Comparison of ENCODE assay signal across 8 mouse cellular contexts in genomic region chr17:80982412-80982787, GRCm38 (mm10). TPM values are rescaled to one million over a fixed set of nuclear protein-coding genes. Genes with fewer than 3 reads are reported as not detected.
DNase-seq lines count a peak whose midpoint lies in the region; ATAC-seq and TF ChIP-seq lines count a peak whose summit lies in the region.

No protein-coding gene starts in this region.

- peak; percentile 97 for TF ChIP-seq CTCF in cortical plate, adult 2 months (IDR thresholded peaks at IDR 0.05; ENCODE audit: extremely low read depth, insufficient read depth, low read length)

- no peak for TF ChIP-seq POLR2A in cortical plate, adult 2 months (IDR thresholded peaks at IDR 0.05; ENCODE audit: extremely low read depth, insufficient read depth, low read length)

- no peaks in the 10 kb centered on the region for H3K9me3 ChIP-seq in liver, embryonic 12.5 days (replicated peaks)
- no peaks in the 10 kb centered on the region for H3K9me3 ChIP-seq in intestine, embryonic 14.5 days (ENCODE audit: control insufficient read depth, low read length)

- no peak overlapping the region for H3K27ac ChIP-seq in liver, embryonic 12.5 days
- H3K27ac ChIP-seq in cortical plate, adult 2 months (ENCODE audit: insufficient read depth, low read length) = peak overlapping the region; percentile 20; the same call in 1 of the 2 replicates
- 0 out of 2 replicates have a peak overlapping the region, but pooled peaks have one; percentile 9 for H3K27ac ChIP-seq in intestine, embryonic 14.5 days (ENCODE audit: low read depth)

- no peak for ATAC-seq in liver, embryonic 12.5 days
- no peak; the same call in 1 of the 2 replicates for ATAC-seq in intestine, embryonic 14.5 days (replicated peaks; ENCODE audit: low FRiP score, low TSS enrichment, low read depth)
- ATAC-seq in megakaryocyte-erythroid progenitor cell, adult 5-6 weeks (replicated peaks; ENCODE audit: low FRiP score, low TSS enrichment, poor library complexity, severe bottlenecking) = peak; percentile 94; the same call in 1 of the 2 replicates

- H3K9ac ChIP-seq in liver, embryonic 12.5 days = no peak overlapping the region
- H3K9ac ChIP-seq in intestine, embryonic 14.5 days (ENCODE audit: low read length) = no peak overlapping the region

- H3K27me3 ChIP-seq in liver, embryonic 12.5 days (replicated peaks) = no peaks in the 10 kb centered on the region
- no peaks in the 10 kb centered on the region for H3K27me3 ChIP-seq in intestine, embryonic 14.5 days (replicated peaks; ENCODE audit: control insufficient read depth, insufficient read depth, low read length)

- H3K4me1 ChIP-seq in liver, embryonic 12.5 days = no peaks in the 10 kb centered on the region
- H3K4me1 ChIP-seq in cortical plate, adult 2 months (ENCODE audit: control insufficient read depth, insufficient read depth, low read length) = peaks cover 2% of the 10 kb centered on the region
- H3K4me1 ChIP-seq in intestine, embryonic 14.5 days (replicated peaks; ENCODE audit: control insufficient read depth, insufficient read depth, low read length) = peaks cover 15% of the 10 kb centered on the region

- 22% methylated on average over 8 of the region's 8 CpGs for WGBS in liver, embryonic 12.5 days (ENCODE audit: insufficient replicate concordance)
- WGBS in intestine, embryonic 14.5 days = 12% methylated on average over 8 of the region's 8 CpGs

- H3K4me3 ChIP-seq in liver, embryonic 12.5 days = no peak overlapping the region
- H3K4me3 ChIP-seq in cortical plate, adult 2 months (ENCODE audit: insufficient read depth, low read length) = no peak overlapping the region
- H3K4me3 ChIP-seq in intestine, embryonic 14.5 days (ENCODE audit: low read depth, low read length) = no peak overlapping the region

- H3K4me2 ChIP-seq in liver, embryonic 12.5 days = no peak overlapping the region
- H3K4me2 ChIP-seq in intestine, embryonic 14.5 days (ENCODE audit: low read length) = no peak overlapping the region

- intact Hi-C loops in gastrocnemius, postnatal 14 days (cut with DNase I; ENCODE audit: low total_unique reads) = loop anchor here (5.0 to 10.0 kb wide), 2 partner anchors 298 to 360 kb away; no protein-coding TSS in a partner anchor

- no peaks in the 10 kb centered on the region for H3K36me3 ChIP-seq in liver, embryonic 12.5 days
- no peaks in the 10 kb centered on the region for H3K36me3 ChIP-seq in intestine, embryonic 14.5 days (ENCODE audit: control insufficient read depth, insufficient read depth, low read length)

- peak; percentile 51 for DNase-seq in liver
- DNase-seq in gastrocnemius, postnatal 14 days = peak; percentile 49
- peak; percentile 90 for DNase-seq in intestine, embryonic 14.5 days (ENCODE audit: low spot score)
- DNase-seq in left cerebral cortex, adult 8-10 months (ENCODE audit: low spot score in 2 of 2) = peak; percentile 70 to 89
- DNase-seq in right cerebral cortex, postnatal 25 days = peak; percentile 84

RNA-seq across cellular contexts. Expression of gene Tmem178, which starts 38.0 kb away (rescaled TPM):
- polyA plus RNA-seq in liver, embryonic 12.5 days (2016; fragmentation: Nextera tagmentation; extraction: Ambion mirVana) = 0.82 and 0.84 TPM in 2 replicates
- polyA plus RNA-seq in cortical plate, adult 2 months (2012; rRNA removed) = 100 and 104 TPM in 2 replicates
- under 1 TPM; 0.72 to 1.00 TPM for total RNA-seq in gastrocnemius, postnatal 14 days (2021)
- polyA plus RNA-seq in intestine, embryonic 14.5 days (2014; fragmentation: Nextera tagmentation; extraction: Ambion mirVana) = 3.9 and 4.1 TPM in 2 replicates
- total RNA-seq in left cerebral cortex, adult 8-10 months (2022) = 100 to 1,000 TPM in 3 of 4 experiments, 10 to 100 TPM in 1; 97.3 to 118 (median 102) TPM
- total RNA-seq in megakaryocyte-erythroid progenitor cell, adult 5-6 weeks (2014; fragmentation: Nextera tagmentation) = not detected in 2 replicates
- not detected in 2 replicates for total RNA-seq in megakaryocyte-erythroid progenitor cell, adult 5-6 weeks (2017)

Comparison
In these comparisons a context has a peak if more than half of its experiments do, and no peak if none do; other contexts are left out.
1. RNA of gene Tmem178, which starts 38.0 kb away (total RNA-seq): 97.3 to 118 TPM in left cerebral cortex, adult 8-10 months; 0.72 to 1.00 TPM in gastrocnemius, postnatal 14 days and not detected in megakaryocyte-erythroid progenitor cell, adult 5-6 weeks; every median in the first group is over 10 times any median in the second.
2. Peak in every context shown above with its lines, with median percentiles within 50 percentile points of each other: DNase-seq.